Mouse (Mus musculus) CH12.LX (cell line): ENCODE data around the gene Dpy19l2. TPM values are rescaled to one million over a fixed set of nuclear protein-coding genes. Genes with fewer than 3 reads are reported as not detected.
A peak's percentile ranks its signal among the peaks of the same experiment; 100 is the strongest.
"Not testable (repeated sequence)": the region's sequence is repeated elsewhere in the genome, so short reads cannot be mapped to it uniquely, and the experiment has no call there.

Experiments used
- DNase-seq: peaks from one replicate; pipeline ENCODE4 v3.0.0-alpha.2; 2013; ENCODE audit errors: extremely low read depth
- H3K27ac ChIP-seq: 2 replicates; pipeline ENCODE4 v1.5.1; 2012; ENCODE audit warnings: low read depth, mild to moderate bottlenecking, control low read depth, moderate library complexity; ENCODE audit not compliant: insufficient read depth
- H3K27me3 ChIP-seq: replicated peaks from 2 replicates; pipeline ENCODE3; 2012; ENCODE audit warnings: inconsistent platforms
- H3K36me3 ChIP-seq, 2 experiments: replicated peaks in 1 of 2; 2 replicates each; pipeline versions ENCODE3 to v1.6.1; 2012; ENCODE audit warnings: inconsistent platforms in 1 of 2, low read length in 1 of 2, mild to moderate bottlenecking in 1 of 2, mixed read lengths in 1 of 2, moderate library complexity in 1 of 2; ENCODE audit not compliant: control insufficient read depth in 1 of 2, insufficient read depth in 1 of 2
- H3K4me1 ChIP-seq, 2 experiments: 2 replicates each; pipeline ENCODE4 v1.6.1; 2012; ENCODE audit warnings: inconsistent platforms in 1 of 2, moderate library complexity in 1 of 2; ENCODE audit not compliant: insufficient read depth in 2 of 2, control insufficient read depth in 1 of 2
- H3K4me2 ChIP-seq: 2 replicates; pipeline ENCODE4 v1.6.1; 2012; ENCODE audit warnings: low read depth, mild to moderate bottlenecking, control low read depth; ENCODE audit not compliant: poor library complexity, insufficient read depth, severe bottlenecking
- H3K4me3 ChIP-seq, 3 experiments: fragments of 150-350 bp in 1 of 3; sonication (generic) in 1 of 3; replicated peaks in 1 of 3; 2 replicates each; pipeline versions ENCODE3 to v1.5.1; 2011 to 2012; ENCODE audit warnings: low read depth in 2 of 3, low read length in 2 of 3, mild to moderate bottlenecking in 2 of 3, moderate library complexity in 2 of 3, control low read depth in 1 of 3, improper control_type of control experiment in 1 of 3, inconsistent platforms in 1 of 3, mixed read lengths in 1 of 3; ENCODE audit not compliant: poor library complexity in 1 of 3
- H3K79me2 ChIP-seq: replicated peaks from 2 replicates; pipeline ENCODE4 v1.6.1; 2012; ENCODE audit warnings: mild to moderate bottlenecking, moderate library complexity; ENCODE audit not compliant: control insufficient read depth, poor library complexity, insufficient read depth, severe bottlenecking; ENCODE audit errors: extremely low read depth
- H3K9ac ChIP-seq: 2 replicates; pipeline ENCODE4 v1.6.1; 2012; ENCODE audit warnings: low read depth, mild to moderate bottlenecking, control low read depth, moderate library complexity; ENCODE audit not compliant: insufficient read depth
- H3K9me3 ChIP-seq: replicated peaks from 2 replicates; pipeline ENCODE3; 2012; ENCODE audit warnings: low read length, inconsistent platforms, mixed read lengths
- BHLHE40 ChIP-seq: IDR thresholded peaks from 2 replicates; pipeline ENCODE4 v1.6.1; 2011; ENCODE audit warnings: mild to moderate bottlenecking, low read depth, low read length, improper control_type of control experiment
- CHD1 ChIP-seq: IDR thresholded peaks from 2 replicates; pipeline ENCODE4 v1.6.1; 2012; ENCODE audit warnings: low read depth, low read length, improper control_type of control experiment, inconsistent platforms
- CTCF ChIP-seq, 2 experiments: IDR thresholded peaks in 1 of 2; conservative IDR thresholded peaks in 1 of 2; 2 replicates each; pipeline ENCODE4 v1.5.1; 2011 to 2012; ENCODE audit warnings: low read depth in 2 of 2, low read length in 2 of 2, improper control_type of control experiment in 1 of 2, inconsistent platforms in 1 of 2, mild to moderate bottlenecking in 1 of 2, moderate library complexity in 1 of 2
- ELF1 ChIP-seq: IDR thresholded peaks from 2 replicates; pipeline ENCODE4 v1.6.1; 2014; ENCODE audit warnings: low read depth, mild to moderate bottlenecking, inconsistent platforms, low read length, improper control_type of control experiment
- ETS1 ChIP-seq: conservative IDR thresholded peaks from 2 replicates; pipeline ENCODE4 v1.6.1; 2012; ENCODE audit warnings: low read depth, mild to moderate bottlenecking, inconsistent platforms, low read length, improper control_type of control experiment, moderate library complexity
- HCFC1 ChIP-seq: IDR thresholded peaks from 2 replicates; pipeline ENCODE4 v1.6.1; 2012; ENCODE audit warnings: low read depth, mild to moderate bottlenecking, inconsistent platforms, low read length, improper control_type of control experiment
- JUN ChIP-seq: IDR thresholded peaks from 2 replicates; pipeline ENCODE4 v1.6.1; 2011; ENCODE audit warnings: low read depth, mild to moderate bottlenecking, low read length, improper control_type of control experiment, moderate library complexity; ENCODE audit not compliant: insufficient read depth
- KAT2A ChIP-seq: IDR thresholded peaks from 2 replicates; pipeline ENCODE4 v1.6.1; 2012; ENCODE audit warnings: low read length, improper control_type of control experiment, inconsistent platforms; ENCODE audit not compliant: insufficient replicate concordance
- MAZ ChIP-seq: IDR thresholded peaks from 2 replicates; pipeline ENCODE4 v1.6.1; 2012; ENCODE audit warnings: low read depth, mild to moderate bottlenecking, inconsistent platforms, low read length, improper control_type of control experiment, moderate library complexity
- MYC ChIP-seq: IDR thresholded peaks from 2 replicates; pipeline ENCODE4 v1.6.1; 2011; ENCODE audit warnings: low read depth, mild to moderate bottlenecking, improper control_type of control experiment, low read length
- NRF1 ChIP-seq: IDR thresholded peaks from 2 replicates; pipeline ENCODE4 v1.6.1; 2014; ENCODE audit warnings: low read depth, mild to moderate bottlenecking, inconsistent platforms, low read length, improper control_type of control experiment, moderate library complexity
- PAX5 ChIP-seq: IDR thresholded peaks from 2 replicates; pipeline ENCODE4 v1.6.1; 2012; ENCODE audit warnings: low read length, inconsistent platforms, mixed read lengths
- POLR2A ChIP-seq: IDR thresholded peaks from 2 replicates; pipeline ENCODE4 v1.6.1; 2011; ENCODE audit warnings: low read depth, mild to moderate bottlenecking, improper control_type of control experiment, low read length
- RAD21 ChIP-seq: IDR thresholded peaks from 2 replicates; pipeline ENCODE4 v1.6.1; 2011; ENCODE audit warnings: low read depth, mild to moderate bottlenecking, low read length, improper control_type of control experiment, moderate library complexity
- RCOR1 ChIP-seq: conservative IDR thresholded peaks from 2 replicates; pipeline ENCODE4 v1.6.1; 2012; ENCODE audit warnings: low read depth, mild to moderate bottlenecking, inconsistent platforms, low read length, improper control_type of control experiment
- SMC3 ChIP-seq: IDR thresholded peaks from 2 replicates; pipeline ENCODE4 v1.6.1; 2011; ENCODE audit warnings: low read depth, low read length, improper control_type of control experiment
- TCF12 ChIP-seq: IDR thresholded peaks from 2 replicates; pipeline ENCODE4 v1.6.1; 2014; ENCODE audit warnings: low read depth, mild to moderate bottlenecking, inconsistent platforms, low read length, improper control_type of control experiment
- UBTF ChIP-seq: IDR thresholded peaks from 2 replicates; pipeline ENCODE4 v1.6.1; 2012; ENCODE audit warnings: low read depth, mild to moderate bottlenecking, inconsistent platforms, low read length, improper control_type of control experiment, moderate library complexity
- USF1 ChIP-seq: IDR thresholded peaks from 2 replicates; pipeline ENCODE4 v1.6.1; 2014; ENCODE audit warnings: low read depth, mild to moderate bottlenecking, inconsistent platforms, low read length, improper control_type of control experiment
- USF2 ChIP-seq: conservative IDR thresholded peaks from 2 replicates; pipeline ENCODE4 v1.6.1; 2011; ENCODE audit warnings: low read depth, low read length, improper control_type of control experiment
- ZC3H11A ChIP-seq: IDR thresholded peaks from 2 replicates; pipeline ENCODE4 v1.6.1; 2012; ENCODE audit warnings: low read depth, mild to moderate bottlenecking, inconsistent platforms, low read length, improper control_type of control experiment
- ZKSCAN1 ChIP-seq: IDR thresholded peaks from 2 replicates; pipeline ENCODE4 v1.6.1; 2012; ENCODE audit warnings: low read depth, inconsistent platforms, low read length, improper control_type of control experiment, borderline replicate concordance
- ZNF384 ChIP-seq: IDR thresholded peaks from 2 replicates; pipeline ENCODE4 v1.6.1; 2012; ENCODE audit warnings: low read depth, low read length, improper control_type of control experiment, inconsistent platforms
- dilution Hi-C: fragments of 300-500 bp; cut with MboI; formaldehyde crosslinking; loops from 2 replicates; pipeline ENCODE4 v1.14.3; 2020; ENCODE audit warnings: low sequenced_read_pairs; ENCODE audit not compliant: extremely low pct_unique_long_range_greater_than_20kb, extremely low pct_ligation_motif_present
- in situ Hi-C: fragments of 300-500 bp; cut with MboI; formaldehyde crosslinking; loops from 3 replicates; pipeline ENCODE4 v1.14.3; 2019; ENCODE audit warnings: low sequenced_read_pairs, low pct_ligation_motif_present, low pct_unique_long_range_greater_than_20kb, mixed read lengths
- polyA plus RNA-seq: library from polyadenylated mRNA; unstranded; fragments of >175 nt; gene quantifications from 2 replicates; pipeline ENCODE4 v1.2.1, GENCODE M21; 2012; ENCODE audit warnings: low read depth; ENCODE audit not compliant: insufficient read length
- total RNA-seq, 2 experiments: library from RNA; depleted of rRNA; stranded (reverse); fragments of 300-350 nt in 1 of 2; fragments of >200 nt in 1 of 2; gene quantifications; 2 replicates each; pipeline ENCODE4 v1.2.3; 2012 to 2014

The Dpy19l2 gene
- total and polyA plus RNA-seq, 3 experiments: not detected

DNA sequence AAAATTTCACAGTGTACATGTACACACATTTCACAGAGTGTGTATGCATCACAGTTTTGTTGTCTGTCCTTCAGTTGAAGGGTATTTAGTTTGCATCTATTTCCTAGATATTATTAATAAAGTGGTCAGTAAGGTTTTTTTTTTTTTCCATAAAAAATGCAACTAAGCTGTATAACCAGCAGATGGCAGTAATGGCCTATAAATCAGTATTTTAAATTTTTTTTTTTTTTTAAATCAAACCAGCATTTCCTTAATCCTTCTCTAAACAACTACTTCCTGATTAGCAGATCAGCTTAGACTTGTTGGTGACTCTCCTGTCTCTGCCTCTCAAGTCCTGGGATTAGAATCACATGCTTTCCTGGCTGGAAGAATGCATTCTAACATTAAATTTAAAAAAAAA is 5.2 kb upstream of the Dpy19l2 start:
- Histone ChIP-seq H3K4me2 (no peak overlapping the region), H3K9ac (no peak overlapping the region), H3K79me2 (no peaks in the 10 kb centered on the region), H3K4me3 (no peak overlapping the region), H3K36me3 (no peaks in the 10 kb centered on the region), H3K4me1 (no peaks in the 10 kb centered on the region), H3K9me3 (peaks cover 2% of the 10 kb centered on the region), H3K27me3 (no peaks in the 10 kb centered on the region), H3K27ac (no peak overlapping the region)
- TF ChIP-seq ZC3H11A (0 out of 2 replicates have a peak, but pooled peaks have one; percentile 13), ZNF384 (peak; percentile 99), CTCF (conservative IDR thresholded peaks at IDR 0.05 in 1 of 2, IDR thresholded peaks at IDR 0.05 in 1 of 2; ENCODE audit: low read depth in 2 of 2, low read length in 2 of 2) (peak in 1 of 2 experiments; percentile 66; a peak in 2 of 4 replicates), ZKSCAN1 (no peak), POLR2A (no peak), JUN (no peak), USF2 (no peak), KAT2A (no peak), SMC3 (peak; percentile 52), RAD21 (peak; percentile 72)
- in situ Hi-C loops (no loop called here), dilution Hi-C loops (no loop called here)
- peak; percentile 4 for DNase-seq

DNA sequence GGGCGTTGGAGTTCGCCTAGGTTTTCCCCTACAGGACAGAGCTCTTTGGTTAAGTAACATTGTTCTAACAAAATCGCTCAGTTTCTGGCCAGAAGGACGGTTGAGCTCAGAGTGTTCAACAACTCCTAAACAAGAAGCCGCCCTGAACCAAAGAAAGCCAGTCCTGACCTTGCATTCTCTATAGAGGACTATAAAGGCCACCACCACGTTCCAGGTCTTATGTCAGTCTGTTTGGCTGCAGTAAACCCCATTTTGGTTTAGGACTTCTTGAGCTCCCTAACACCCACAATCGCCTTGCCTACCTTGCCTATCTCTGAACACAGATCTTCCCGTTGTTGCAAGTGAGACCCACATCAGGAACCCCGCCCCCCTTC is 299 bp upstream of the Dpy19l2 start:
- dilution Hi-C loops (no loop called here), in situ Hi-C loops (loop anchor here (25.0 kb wide), 1 partner anchor 341 kb away; no protein-coding TSS in a partner anchor)
- no peaks in the 10 kb centered on the region for H3K4me1 ChIP-seq
- no peaks in the 10 kb centered on the region for H3K36me3 ChIP-seq
- no peaks in the 10 kb centered on the region for H3K79me2 ChIP-seq
- no peaks in the 10 kb centered on the region for H3K27me3 ChIP-seq
- H3K4me3 ChIP-seq: no peak overlapping the region
- no peaks in the 10 kb centered on the region for H3K9me3 ChIP-seq
- no peak overlapping the region for H3K4me2 ChIP-seq
- DNase-seq: no peak
- TF ChIP-seq POLR2A: no peak
- no peak for TF ChIP-seq ELF1
- TF ChIP-seq HCFC1: no peak
- no peak for TF ChIP-seq TCF12
- TF ChIP-seq RCOR1: no peak
- no peak for TF ChIP-seq MAZ
- no peak for TF ChIP-seq JUN
- no peak for TF ChIP-seq CHD1
- TF ChIP-seq ZC3H11A: no peak
- TF ChIP-seq ZKSCAN1: no peak
- TF ChIP-seq UBTF: no peak
- TF ChIP-seq USF1: no peak
- TF ChIP-seq ETS1: no peak
- no peak for TF ChIP-seq PAX5
- TF ChIP-seq BHLHE40: no peak
- TF ChIP-seq USF2: no peak
- TF ChIP-seq SMC3: no peak
- TF ChIP-seq MYC: no peak
- no peak for TF ChIP-seq NRF1
- no peak overlapping the region for H3K27ac ChIP-seq
- no peak overlapping the region for H3K9ac ChIP-seq

DNA sequence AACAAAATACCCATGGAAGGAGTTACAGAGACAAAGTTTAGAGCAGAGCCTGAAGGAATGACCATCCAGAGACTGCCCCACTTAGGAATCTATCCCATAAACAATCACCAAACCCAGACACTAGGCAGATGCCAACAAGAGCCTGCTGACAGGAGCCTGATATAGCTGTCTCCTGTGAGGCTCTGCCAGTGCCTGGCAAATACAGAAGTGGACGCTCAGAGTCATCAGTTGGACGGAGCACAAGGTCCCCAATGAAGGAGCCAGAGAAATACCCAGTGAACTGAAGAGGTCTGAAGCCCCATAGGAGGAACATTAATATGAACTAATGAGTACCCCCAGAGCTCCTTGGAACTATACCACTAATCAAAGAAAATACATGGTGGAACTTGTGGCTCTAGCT is 58.8 kb downstream of the Dpy19l2 start:
- in situ Hi-C loops, H3K4me2 ChIP-seq, H3K27me3 ChIP-seq, H3K9ac ChIP-seq, H3K4me1 ChIP-seq, H3K27ac ChIP-seq, H3K4me3 ChIP-seq, H3K79me2 ChIP-seq, DNase-seq, dilution Hi-C loops, H3K9me3 ChIP-seq, H3K36me3 ChIP-seq: not testable (repeated sequence)
